Mouse (Mus musculus) heart, adult 2 months (tissue): ENCODE results near the gene Tanc2.

Experiments used
- CTCF ChIP-seq: fragments of 200-600 bp; IDR thresholded peaks from 2 replicates; pipeline ENCODE4 v1.8.1; 2022; ENCODE audit warnings: antibody characterized with exemption, mild to moderate bottlenecking, moderate library complexity
- EP300 ChIP-seq: fragments of 200-500 bp; IDR thresholded peaks from 2 replicates; pipeline ENCODE4 v1.6.1; 2011; ENCODE audit warnings: low read depth, low read length, control low read depth; ENCODE audit not compliant: insufficient read depth
- POLR2A ChIP-seq: fragments of 200-500 bp; IDR thresholded peaks from 2 replicates; pipeline ENCODE4 v1.6.1; 2011; ENCODE audit warnings: mild to moderate bottlenecking, low read depth, low read length, control low read depth; ENCODE audit not compliant: insufficient read depth

- TF ChIP-seq POLR2A (no peak), CTCF (no peak), EP300 (no peak)
These were observed 376.5 kb downstream of the Tanc2 start for GRCm38 (mm10) chr11:105966288-105966687.
